Mouse (Mus musculus) heart, embryonic 15.5 days (tissue): ENCODE results near the gene Strip2. TPM values are rescaled to one million over a fixed set of nuclear protein-coding genes. Genes with fewer than 3 reads are reported as not detected.
A peak's percentile ranks its signal among the peaks of the same experiment; 100 is the strongest.

Experiments used
- ATAC-seq: fragments of 200-750 bp; cut with Nextera tagmentation; replicated peaks from 2 replicates; pipeline ENCODE4 v1.8.0; 2017; ENCODE audit warnings: low read depth, moderate TSS enrichment; ENCODE audit not compliant: insufficient number of reproducible peaks, insufficient read depth, low FRiP score
- H3K27ac ChIP-seq: fragments of 300-500 bp; sonication (generic); 2 replicates; pipeline ENCODE4 v1.5.1; 2015; ENCODE audit warnings: mild to moderate bottlenecking, inconsistent platforms
- H3K27me3 ChIP-seq: fragments of 300-500 bp; sonication (generic); 2 replicates; pipeline ENCODE4 v1.6.1; 2015; ENCODE audit warnings: inconsistent platforms
- H3K36me3 ChIP-seq: fragments of 300-500 bp; sonication (generic); 2 replicates; pipeline ENCODE4 v1.6.1; 2015; ENCODE audit warnings: mild to moderate bottlenecking, inconsistent platforms
- H3K4me1 ChIP-seq: fragments of 300-500 bp; sonication (generic); replicated peaks from 2 replicates; pipeline ENCODE4 v1.6.1; 2015; ENCODE audit warnings: inconsistent platforms
- H3K4me2 ChIP-seq: fragments of 300-500 bp; sonication (generic); 2 replicates; pipeline ENCODE4 v1.6.1; 2015; ENCODE audit warnings: inconsistent platforms, mild to moderate bottlenecking, moderate library complexity
- H3K4me3 ChIP-seq: fragments of 300-500 bp; sonication (generic); 2 replicates; pipeline ENCODE4 v1.5.1; 2015; ENCODE audit warnings: mild to moderate bottlenecking, inconsistent platforms
- H3K9ac ChIP-seq: fragments of 300-500 bp; sonication (generic); 2 replicates; pipeline ENCODE4 v1.6.1; 2015; ENCODE audit warnings: mild to moderate bottlenecking, inconsistent platforms
- H3K9me3 ChIP-seq: fragments of 300-500 bp; sonication (generic); replicated peaks from 2 replicates; pipeline ENCODE4 v1.6.1; 2016; ENCODE audit warnings: inconsistent platforms
- WGBS: fragments of 180-500 bp; shearing (Covaris S2); methylation state at CpG from one replicate; pipeline ENCODE4 v1.1.7; 2015; ENCODE audit warnings: mixed read lengths; 5-methylcytosine and 5-hydroxymethylcytosine counted together
- polyA plus RNA-seq: library from polyadenylated mRNA; unstranded; fragments of >200 nt; fragmentation: Nextera tagmentation; extraction: Ambion mirVana; gene quantifications from 2 replicates; pipeline ENCODE4 v1.2.1, GENCODE M21; 2015

Strip2 gene
- polyA plus RNA-seq, 1 experiment from 2014 or later = 63.1 TPM

DNA sequence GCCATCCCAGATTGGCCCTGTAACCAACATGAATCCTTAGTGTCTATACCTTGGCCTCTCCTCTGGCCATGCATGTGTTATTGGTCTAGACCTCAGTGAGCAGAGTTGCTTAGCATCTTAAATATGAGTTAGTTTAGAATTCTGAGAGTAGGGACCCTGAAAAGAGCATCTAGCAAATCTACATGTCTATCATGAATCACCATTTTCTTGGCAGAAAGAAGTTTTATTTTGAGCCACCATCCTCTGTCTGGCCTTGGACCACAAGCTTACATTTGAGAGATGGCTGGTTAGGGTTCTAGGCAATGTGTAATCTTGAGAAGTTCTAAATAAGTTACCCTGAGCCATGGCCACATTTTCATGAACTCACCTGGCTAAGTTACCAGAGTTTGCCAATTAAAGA is 13.3 kb downstream of the Strip2 start:
- Histone ChIP-seq H3K4me2 (no peak overlapping the region), H3K27me3 (no peaks in the 10 kb centered on the region), H3K27ac (no peak overlapping the region), H3K4me3 (no peak overlapping the region), H3K9me3 (no peaks in the 10 kb centered on the region), H3K4me1 (no peaks in the 10 kb centered on the region), H3K9ac (no peak overlapping the region), H3K36me3 (peaks cover 87% of the 10 kb centered on the region)
- ATAC-seq = no peak

DNA sequence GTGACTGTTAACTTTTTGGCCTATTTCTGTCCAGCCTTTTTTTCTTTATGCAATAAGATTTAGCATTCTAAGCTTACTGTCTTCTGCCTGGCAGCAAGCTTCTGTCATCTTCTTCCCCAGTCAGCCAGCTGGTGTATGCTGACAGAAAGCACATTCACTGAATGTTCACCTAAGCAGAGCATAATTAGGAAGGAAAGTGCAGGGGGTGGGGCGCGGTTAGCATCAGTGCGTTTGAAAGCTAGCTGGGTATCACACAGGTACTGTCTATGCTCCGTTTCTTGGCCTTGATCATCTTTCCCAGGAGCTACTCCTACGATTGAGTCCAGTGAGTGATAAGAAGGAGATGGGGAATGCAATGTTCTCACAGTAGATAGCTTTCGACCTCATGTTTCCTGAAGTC is 13.9 kb downstream of the Strip2 start:
- Histone ChIP-seq H3K27ac (no peak overlapping the region), H3K36me3 (peaks cover 81% of the 10 kb centered on the region), H3K9ac (no peak overlapping the region), H3K9me3 (no peaks in the 10 kb centered on the region), H3K4me1 (no peaks in the 10 kb centered on the region), H3K27me3 (no peaks in the 10 kb centered on the region), H3K4me3 (no peak overlapping the region), H3K4me2 (no peak overlapping the region)
- 52% methylated on average over 6 of the region's 6 CpGs for WGBS
- no peak for ATAC-seq

DNA sequence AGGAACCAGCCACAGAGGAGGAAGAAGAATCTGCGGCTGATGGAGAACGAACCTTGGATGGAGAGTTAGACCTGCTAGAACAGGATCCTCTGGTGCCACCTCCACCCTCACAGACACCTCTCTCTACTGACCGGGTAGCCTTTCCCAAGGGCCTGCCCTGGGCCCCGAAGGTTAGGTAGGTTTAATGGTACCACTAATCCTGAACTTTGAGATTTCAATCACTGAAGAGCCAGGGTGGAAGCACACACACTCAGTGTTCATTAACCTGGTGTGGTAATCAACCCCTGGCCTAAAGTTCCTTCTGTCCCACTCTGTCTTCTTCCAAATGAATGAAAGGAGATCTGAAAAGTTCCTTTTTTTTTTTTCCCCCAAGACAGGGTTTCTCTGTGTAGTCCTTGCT is 14.4 kb downstream of the Strip2 start:
- no peaks in the 10 kb centered on the region for H3K4me1 ChIP-seq
- 84% methylated on average over 4 of the region's 4 CpGs for WGBS

DNA sequence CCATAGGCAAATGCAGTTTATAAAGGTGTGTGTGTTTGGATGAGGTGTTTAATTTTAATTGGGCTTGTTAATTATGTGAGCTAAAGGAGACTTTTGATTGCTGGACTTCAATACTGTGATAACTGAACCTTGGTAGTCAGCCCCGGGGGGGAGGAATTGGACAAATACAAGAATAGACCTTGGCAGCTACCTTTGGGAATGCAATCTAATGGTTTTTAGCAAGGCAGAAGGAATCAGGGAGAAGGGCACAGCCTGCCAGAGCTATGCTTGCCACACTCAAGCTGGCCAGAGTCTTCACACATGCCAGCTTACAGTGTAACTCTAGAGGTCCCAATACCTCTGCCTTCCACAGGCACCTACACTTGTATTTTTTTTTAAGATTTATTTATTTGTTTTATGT is 18.9 kb downstream of the Strip2 start:
- no peak for ATAC-seq
- Histone ChIP-seq H3K4me2 (no peak overlapping the region), H3K9ac (no peak overlapping the region), H3K36me3 (peaks cover 76% of the 10 kb centered on the region), H3K4me3 (no peak overlapping the region), H3K27ac (no peak overlapping the region), H3K4me1 (peaks cover 10% of the 10 kb centered on the region), H3K9me3 (no peaks in the 10 kb centered on the region), H3K27me3 (no peaks in the 10 kb centered on the region)
- WGBS = 86% methylated on average over 1 of the region's 1 CpGs

More for the DNA sequence above, 14.4 kb downstream of the Strip2 start:
- no peak overlapping the region for H3K27ac ChIP-seq
- H3K4me3 ChIP-seq = no peak overlapping the region
- no peak for ATAC-seq
- H3K9me3 ChIP-seq = no peaks in the 10 kb centered on the region
- no peaks in the 10 kb centered on the region for H3K27me3 ChIP-seq
- no peak overlapping the region for H3K4me2 ChIP-seq
- no peak overlapping the region for H3K9ac ChIP-seq
- peaks cover 79% of the 10 kb centered on the region for H3K36me3 ChIP-seq

DNA sequence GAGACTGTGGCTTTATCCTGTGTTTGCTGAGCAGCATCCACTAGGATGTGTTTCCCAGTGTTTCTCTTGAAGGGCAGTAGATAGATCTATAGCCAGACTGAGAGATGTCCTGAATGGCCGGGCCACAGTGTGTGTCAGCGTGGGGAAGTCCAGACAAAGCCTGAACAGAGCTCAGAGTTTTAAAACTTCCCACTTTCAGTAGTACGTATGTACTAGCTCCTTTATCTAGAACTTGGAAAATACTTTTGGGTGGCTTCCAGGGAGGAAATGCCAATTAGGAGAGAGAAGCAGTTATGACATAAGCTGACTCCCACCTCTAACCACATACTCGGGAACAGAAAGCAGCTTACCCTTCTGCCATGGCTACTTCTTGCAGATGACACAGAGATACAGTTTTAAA is 23.6 kb downstream of the Strip2 start:
- no peak; the same call in 1 of the 2 replicates for ATAC-seq
- H3K27me3 ChIP-seq = no peaks in the 10 kb centered on the region
- H3K27ac ChIP-seq = peak overlapping the region; percentile 45
- H3K9me3 ChIP-seq = no peaks in the 10 kb centered on the region
- peaks cover 66% of the 10 kb centered on the region for H3K36me3 ChIP-seq
- H3K4me1 ChIP-seq = peaks cover 10% of the 10 kb centered on the region
- no peak overlapping the region for H3K4me3 ChIP-seq
- 41% methylated on average over 4 of the region's 4 CpGs for WGBS
- no peak overlapping the region for H3K4me2 ChIP-seq
- H3K9ac ChIP-seq = no peak overlapping the region

DNA sequence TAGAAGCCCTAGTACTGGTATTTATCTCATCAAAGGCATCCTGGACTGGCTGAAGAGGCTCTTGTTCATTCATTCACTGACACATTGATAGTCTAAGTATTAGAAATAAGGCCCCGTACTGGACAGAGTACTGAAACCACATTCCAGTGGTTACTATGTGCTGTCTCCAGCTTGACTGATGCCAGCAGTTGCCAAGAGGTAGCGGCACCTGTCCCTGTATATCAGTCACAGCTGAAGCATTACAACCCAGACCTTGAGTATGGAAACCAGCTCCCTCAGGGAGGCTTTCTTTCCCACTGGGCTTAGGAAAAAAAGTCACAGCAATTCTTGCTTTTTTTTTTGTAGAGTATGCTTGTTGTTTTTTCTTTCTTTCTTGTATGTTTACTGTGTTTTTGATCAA is 24.2 kb downstream of the Strip2 start:
- Histone ChIP-seq H3K27ac (0 out of 2 replicates have a peak overlapping the region, but pooled peaks have one; percentile 45), H3K27me3 (no peaks in the 10 kb centered on the region), H3K4me1 (peaks cover 10% of the 10 kb centered on the region), H3K4me3 (no peak overlapping the region), H3K36me3 (peaks cover 69% of the 10 kb centered on the region), H3K9ac (no peak overlapping the region), H3K4me2 (no peak overlapping the region), H3K9me3 (no peaks in the 10 kb centered on the region)
- ATAC-seq = no peak
- 51% methylated on average over 2 of the region's 2 CpGs for WGBS

DNA sequence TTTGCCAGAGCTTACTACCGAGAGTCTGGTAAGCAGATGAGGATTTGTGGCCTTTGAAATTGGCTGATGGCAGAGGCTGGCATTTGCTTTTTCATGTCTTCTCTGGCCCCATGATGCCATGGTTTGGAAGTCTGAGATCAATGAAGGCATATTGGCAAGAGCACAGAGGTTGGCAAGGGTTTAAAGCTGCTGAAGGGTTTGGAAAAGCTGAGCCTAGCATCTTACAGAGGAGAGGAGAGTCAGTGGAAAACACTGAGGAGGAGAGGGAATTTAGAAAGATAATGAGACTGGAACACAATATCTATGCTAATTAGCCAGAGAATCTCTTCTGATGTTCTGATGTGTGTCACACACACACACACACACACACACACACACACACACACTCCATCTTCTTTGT is 27.7 kb downstream of the Strip2 start:
- Histone ChIP-seq H3K9me3 (no peaks in the 10 kb centered on the region), H3K4me3 (no peak overlapping the region), H3K27ac (no peak overlapping the region), H3K27me3 (no peaks in the 10 kb centered on the region), H3K9ac (no peak overlapping the region), H3K4me2 (no peak overlapping the region), H3K36me3 (peaks cover 38% of the 10 kb centered on the region; the same call in 1 of the 2 replicates), H3K4me1 (peaks cover 9% of the 10 kb centered on the region)
- 60% methylated on average over 1 of the region's 1 CpGs for WGBS
- ATAC-seq = no peak

DNA sequence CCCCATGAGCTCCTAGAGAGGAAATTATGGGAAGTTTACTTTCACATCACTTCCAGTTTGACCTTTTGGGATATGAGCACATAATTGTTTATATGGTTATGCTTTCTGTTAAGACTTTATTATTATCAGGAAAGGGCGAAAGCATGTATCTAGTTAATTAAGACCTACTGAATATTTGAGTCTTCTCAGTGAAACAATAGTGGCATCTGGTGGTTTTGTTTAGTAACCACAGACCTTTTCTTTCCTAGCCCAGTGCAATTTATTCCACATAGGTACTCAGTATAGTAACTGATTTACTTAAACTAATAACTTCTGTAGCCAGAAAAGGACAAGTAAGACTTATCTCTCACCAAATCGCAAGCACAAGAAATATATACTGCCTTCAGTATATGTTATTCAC is 29.8 kb downstream of the Strip2 start:
- H3K4me3 ChIP-seq = no peak overlapping the region
- no peaks in the 10 kb centered on the region for H3K9me3 ChIP-seq
- H3K9ac ChIP-seq = no peak overlapping the region
- WGBS = 80% methylated on average over 2 of the region's 2 CpGs
- H3K4me2 ChIP-seq = no peak overlapping the region
- no peaks in the 10 kb centered on the region for H3K4me1 ChIP-seq
- ATAC-seq = no peak
- no peak overlapping the region for H3K27ac ChIP-seq
- peaks cover 29% of the 10 kb centered on the region; the same call in 1 of the 2 replicates for H3K36me3 ChIP-seq
- no peaks in the 10 kb centered on the region for H3K27me3 ChIP-seq

DNA sequence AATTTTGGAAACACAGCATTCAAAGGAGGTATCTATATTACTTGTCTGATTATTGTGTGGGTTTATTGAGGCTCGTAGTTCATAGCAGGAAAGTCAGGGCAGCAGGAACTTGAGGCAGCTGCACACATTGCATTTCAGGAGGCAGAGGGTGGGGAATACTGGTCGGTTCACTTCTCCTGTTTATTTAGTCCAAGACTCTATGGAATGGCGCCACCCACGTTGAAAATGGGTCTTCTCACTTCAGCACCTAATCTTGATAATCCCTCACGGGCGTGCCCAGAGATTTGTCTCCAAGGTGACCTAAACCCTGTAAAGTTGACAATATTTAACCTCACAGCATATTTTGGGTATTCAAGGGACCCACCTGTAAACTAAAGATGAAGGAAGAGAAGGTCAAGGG is 31.0 kb downstream of the Strip2 start:
- no peak for ATAC-seq
- H3K4me1 ChIP-seq = no peaks in the 10 kb centered on the region
- H3K4me2 ChIP-seq = no peak overlapping the region
- no peak overlapping the region for H3K9ac ChIP-seq
- no peak overlapping the region for H3K27ac ChIP-seq
- peaks cover 27% of the 10 kb centered on the region; the same call in 1 of the 2 replicates for H3K36me3 ChIP-seq
- no peaks in the 10 kb centered on the region for H3K27me3 ChIP-seq
- WGBS = 62% methylated on average over 6 of the region's 6 CpGs
- H3K4me3 ChIP-seq = no peak overlapping the region
- H3K9me3 ChIP-seq = no peaks in the 10 kb centered on the region

DNA sequence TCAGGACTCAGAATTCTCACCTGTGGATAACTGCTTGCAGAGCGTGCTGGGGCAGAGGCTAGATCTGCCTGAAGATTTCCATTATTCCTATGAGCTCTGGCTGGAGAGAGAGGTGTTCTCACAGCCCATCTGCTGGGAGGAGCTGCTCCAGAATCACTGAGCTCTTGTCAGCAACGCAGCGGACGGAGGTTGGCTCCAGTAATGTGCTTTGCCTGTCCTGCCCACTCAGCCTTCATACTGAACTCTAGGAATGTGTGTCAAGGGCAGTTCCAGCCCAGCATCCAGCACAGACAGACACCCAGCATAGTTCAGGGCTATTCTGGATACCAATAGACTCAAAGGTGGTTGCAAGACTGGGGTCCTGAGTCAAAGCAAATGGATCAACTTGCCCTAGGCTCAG is 39.9 kb downstream of the Strip2 start:
- H3K4me2 ChIP-seq = no peak overlapping the region
- H3K4me3 ChIP-seq = no peak overlapping the region
- no peak overlapping the region for H3K9ac ChIP-seq
- H3K36me3 ChIP-seq = peaks cover 33% of the 10 kb centered on the region; the same call in 1 of the 2 replicates
- no peaks in the 10 kb centered on the region for H3K27me3 ChIP-seq
- H3K27ac ChIP-seq = no peak overlapping the region
- no peaks in the 10 kb centered on the region for H3K9me3 ChIP-seq
- WGBS = 73% methylated on average over 4 of the region's 4 CpGs
- H3K4me1 ChIP-seq = no peaks in the 10 kb centered on the region
- ATAC-seq = no peak

DNA sequence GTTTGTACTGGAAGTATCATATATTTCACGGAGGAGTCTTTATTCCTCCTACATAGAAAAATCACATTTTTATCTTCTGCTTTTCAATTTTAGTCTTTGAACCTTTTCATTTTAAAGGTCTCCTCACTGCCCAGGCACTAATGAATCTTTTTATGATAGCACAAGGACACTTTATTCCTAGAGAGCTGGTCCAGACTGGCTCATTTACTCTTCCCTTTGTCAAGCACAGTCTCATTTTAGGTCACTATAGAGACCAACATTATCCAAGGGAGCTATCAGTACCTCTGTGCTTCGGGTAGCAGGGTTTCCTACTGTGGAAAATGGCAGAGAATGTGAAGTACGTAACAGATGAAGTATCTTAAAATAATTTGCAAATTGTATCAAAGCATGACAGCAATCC is 41.9 kb downstream of the Strip2 start:
- ATAC-seq = no peak
- Histone ChIP-seq H3K9ac (no peak overlapping the region), H3K4me1 (no peaks in the 10 kb centered on the region), H3K4me3 (no peak overlapping the region), H3K9me3 (no peaks in the 10 kb centered on the region), H3K36me3 (peaks cover 28% of the 10 kb centered on the region; the same call in 1 of the 2 replicates), H3K27me3 (no peaks in the 10 kb centered on the region), H3K27ac (no peak overlapping the region), H3K4me2 (no peak overlapping the region)
- WGBS = 80% methylated on average over 3 of the region's 3 CpGs

DNA sequence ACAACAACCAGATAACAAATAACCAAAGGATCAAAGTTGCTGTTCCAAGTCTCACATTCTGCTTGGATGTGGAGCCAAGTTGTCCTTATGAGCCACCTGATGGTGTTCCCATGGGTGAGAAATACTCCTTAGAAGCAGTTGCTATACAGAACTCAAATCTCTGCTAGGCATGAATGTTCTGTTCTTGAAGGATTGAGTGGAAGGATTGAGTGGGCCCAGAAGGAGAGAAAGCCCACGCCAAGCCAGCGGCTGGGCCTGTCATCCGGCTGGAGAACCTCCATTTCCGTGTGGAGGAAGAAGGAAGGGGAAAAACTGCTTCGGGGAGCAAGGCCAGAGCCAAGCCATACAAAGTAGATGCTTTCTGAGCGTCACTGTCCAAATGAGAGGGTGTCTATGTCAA is 44.3 kb downstream of the Strip2 start:
- H3K27ac ChIP-seq = no peak overlapping the region
- no peaks in the 10 kb centered on the region for H3K9me3 ChIP-seq
- ATAC-seq = no peak
- 87% methylated on average over 6 of the region's 6 CpGs for WGBS
- H3K27me3 ChIP-seq = no peaks in the 10 kb centered on the region
- peaks cover 14% of the 10 kb centered on the region; the same call in 1 of the 2 replicates for H3K36me3 ChIP-seq
- no peaks in the 10 kb centered on the region for H3K4me1 ChIP-seq
- H3K4me2 ChIP-seq = no peak overlapping the region
- no peak overlapping the region for H3K9ac ChIP-seq
- H3K4me3 ChIP-seq = no peak overlapping the region
